Mouse (Mus musculus) yolk sac, embryonic 10.5 days (tissue): Measurements from ENCODE around the gene Sec16a.

ENCODE experiments used
- DNase-seq: peaks from one replicate; pipeline ENCODE4 v3.0.0-alpha.2; 2017; ENCODE audit warnings: low spot score

The Sec16a gene

DNA sequence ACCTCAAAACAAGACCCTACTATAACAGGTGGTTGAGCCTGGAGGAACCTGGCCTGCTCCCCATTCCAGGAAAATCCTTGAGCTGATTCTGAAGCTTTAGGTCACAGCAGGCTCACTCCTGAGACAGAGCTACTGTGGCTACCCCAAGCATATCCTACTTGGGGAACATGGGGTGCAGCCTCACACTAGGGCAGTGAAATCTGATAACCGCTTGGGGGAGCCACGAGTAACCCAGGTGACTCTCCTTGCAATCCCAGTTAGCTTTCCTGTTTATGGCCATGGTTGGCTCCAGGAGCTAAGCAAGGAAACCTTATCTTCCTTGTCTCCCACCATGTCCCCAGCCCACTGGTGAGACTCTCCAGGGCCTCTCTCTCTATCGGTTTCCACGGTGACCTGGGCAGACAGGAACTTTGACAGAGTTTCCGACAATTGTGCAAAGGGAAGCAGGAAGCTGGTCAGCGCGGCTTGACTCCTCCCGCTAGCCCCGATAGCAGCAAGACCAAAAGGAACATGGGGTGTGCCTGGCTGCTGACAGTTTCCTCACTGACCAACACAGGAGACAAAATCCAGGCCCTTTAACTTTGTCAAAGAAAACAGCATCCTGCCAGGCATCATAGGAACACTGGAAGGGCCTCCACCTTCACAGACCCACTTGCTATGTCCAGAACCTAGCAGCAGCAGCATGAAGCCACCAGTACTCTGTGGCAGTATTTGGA lies 29.9 kb upstream of the Sec16a start:
- DNase-seq = peak; percentile 42

DNA sequence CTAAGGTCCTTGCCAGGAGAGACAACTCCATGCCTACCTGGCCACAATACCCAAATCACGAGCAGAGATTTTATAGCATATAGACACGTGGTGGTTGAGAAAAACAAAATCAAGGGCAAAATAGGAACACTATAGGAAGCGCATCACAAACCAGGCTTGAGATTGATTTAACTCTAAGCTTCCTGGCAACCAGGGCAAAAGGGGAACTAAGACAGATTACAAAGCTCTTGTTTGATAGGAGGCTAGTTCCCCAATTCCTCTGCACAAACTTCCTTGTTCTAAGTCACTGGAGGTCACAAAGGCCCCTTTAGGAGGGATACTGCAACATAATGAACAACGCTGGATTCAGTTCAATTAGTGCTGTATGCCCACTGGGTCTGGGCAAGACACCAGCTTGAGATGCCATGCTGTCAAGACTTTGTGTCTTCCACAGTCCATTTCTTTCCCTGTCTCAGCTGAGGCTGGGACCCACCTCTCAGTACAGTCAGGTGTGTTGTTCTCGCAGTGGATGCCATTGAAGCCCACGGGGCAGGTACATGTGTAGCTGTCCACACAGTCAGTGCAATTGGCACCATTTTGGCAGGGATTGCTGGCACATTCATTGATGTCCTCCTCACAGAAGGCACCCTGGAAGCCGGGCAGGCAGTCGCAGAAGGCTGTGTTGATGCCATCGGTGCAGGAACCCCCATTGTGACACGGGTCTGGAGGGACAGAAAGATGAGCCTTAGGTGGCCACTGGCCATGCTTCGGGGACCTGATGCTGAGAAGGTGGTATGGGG lies 27.5 kb upstream of the Sec16a start:
- DNase-seq = no peak

DNA sequence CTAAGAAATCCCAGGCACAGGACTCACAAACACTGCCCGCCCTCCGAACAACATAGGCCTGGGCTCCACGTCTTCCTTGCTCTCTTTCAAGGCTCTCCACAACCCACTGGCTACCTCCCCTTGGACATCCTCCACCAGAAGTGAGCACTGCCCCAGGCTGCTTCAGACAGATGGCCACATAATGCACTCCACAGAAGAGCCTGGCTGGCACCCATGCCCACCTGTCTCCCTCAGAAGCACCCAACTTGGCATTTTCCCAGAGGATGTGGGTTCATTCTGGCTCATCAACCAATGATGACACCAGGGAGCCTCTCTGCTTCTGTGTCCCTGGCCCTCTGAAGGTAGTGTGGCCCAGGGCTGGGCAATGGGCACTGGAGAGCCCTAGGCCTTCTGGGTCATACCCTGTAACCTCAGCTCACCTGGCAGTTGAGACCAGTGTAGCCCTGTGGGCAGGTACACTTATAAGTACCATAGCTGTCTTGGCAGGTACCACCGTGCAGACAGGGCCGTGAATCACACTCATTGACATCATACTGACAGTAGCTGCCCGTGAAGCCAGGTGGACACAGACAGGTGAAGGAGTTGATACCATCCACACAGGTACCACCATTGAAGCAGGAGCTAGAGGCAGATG lies 26.8 kb upstream of the Sec16a start:
- DNase-seq = no peak

DNA sequence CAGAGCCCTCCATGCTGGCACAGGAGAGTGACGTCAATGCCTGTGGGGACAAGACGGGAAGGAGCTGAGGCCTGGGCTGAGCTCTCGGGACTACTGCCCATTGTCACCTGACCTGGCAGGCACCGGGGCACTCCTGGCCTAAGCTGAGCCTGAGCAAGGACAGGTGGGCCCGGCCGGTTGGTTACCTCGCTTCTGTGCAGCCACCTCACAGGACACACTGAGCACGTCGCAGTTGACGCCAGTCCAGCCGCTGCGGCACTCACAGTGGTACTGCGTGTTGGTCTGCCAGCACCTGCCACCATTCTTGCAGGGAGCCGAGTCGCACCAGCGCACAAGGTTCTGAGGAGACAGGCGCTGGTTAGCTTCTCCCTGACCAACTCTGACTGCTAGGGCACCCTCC lies 26.0 kb upstream of the Sec16a start:
- no peak for DNase-seq

DNA sequence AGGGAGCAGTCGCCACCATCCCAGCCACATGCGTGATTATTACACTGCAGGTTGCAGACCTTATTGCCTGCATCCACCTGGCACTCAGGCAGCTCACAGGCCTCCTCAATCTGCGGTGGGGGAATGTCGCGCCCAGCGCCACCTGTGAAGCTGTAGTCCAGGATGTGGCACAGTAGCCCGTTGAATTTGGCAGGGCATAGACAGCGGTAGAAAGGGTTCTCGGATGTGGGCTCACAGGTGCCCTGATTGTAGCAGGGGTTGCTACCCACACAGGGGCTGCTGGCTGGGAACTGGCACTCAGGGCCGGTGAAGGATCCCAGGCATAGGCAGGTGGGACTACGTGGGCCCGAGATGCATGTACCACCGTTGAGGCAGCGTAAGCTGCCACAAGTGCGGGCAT lies 23.4 kb upstream of the Sec16a start:
- DNase-seq = no peak

DNA sequence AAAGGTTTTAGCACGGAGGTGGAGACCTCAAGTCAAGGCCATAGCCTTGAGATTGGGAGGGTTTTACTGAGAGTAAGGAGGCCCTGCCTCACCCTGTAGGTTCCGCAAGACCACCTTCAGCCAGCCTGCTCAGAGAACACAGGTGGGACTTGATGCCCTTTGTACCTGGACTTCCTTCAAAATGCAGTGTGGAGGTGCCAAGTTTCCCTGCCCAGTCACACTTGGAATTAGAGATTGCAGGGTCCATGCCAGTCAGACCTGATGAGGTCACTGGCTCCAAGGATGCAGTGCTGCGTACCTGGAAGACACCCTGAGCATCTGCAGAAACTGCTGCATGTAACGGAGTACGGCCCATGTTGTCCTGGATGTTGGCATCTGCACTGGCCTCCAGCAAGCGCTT lies 18.4 kb upstream of the Sec16a start:
- no peak for DNase-seq

DNA sequence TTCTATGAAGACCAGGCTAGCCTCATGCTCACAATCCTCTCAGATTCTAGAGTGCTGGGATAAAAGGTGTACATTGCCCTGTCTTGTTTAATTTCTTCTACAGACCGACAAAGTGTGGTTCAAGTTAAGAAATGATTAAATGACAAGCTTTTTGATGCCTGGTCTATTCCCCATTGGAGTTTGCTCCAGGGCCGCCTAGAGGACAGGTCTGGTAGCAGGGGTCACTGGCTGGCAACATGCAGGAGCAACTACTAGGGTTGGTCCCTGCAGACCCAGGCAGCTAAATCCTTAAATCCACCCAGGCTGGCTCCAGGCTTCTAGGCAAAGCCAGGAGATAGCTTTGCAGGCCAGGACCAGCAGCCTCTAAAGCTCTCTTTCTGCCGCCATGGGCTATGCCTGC lies 18.0 kb upstream of the Sec16a start:
- DNase-seq = no peak

DNA sequence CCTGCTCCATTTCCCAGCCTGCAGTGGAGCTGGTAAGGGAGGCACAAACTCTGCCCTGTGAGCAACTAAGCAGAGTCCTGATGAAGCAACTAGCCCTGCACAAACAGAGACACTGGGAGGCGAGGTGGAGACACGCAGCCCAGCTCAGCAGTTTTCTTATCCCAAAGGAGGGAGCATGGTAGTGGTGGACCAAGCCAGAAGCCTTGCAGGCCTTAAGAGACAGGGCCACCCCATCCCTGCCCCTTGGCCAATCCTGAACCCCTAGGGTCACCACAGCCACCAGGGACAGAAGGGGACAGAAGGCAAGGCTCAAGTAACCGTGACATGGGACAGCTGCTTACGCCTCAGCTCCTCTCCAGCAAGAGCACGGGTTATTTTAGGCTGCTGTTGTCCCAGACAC lies 16.7 kb upstream of the Sec16a start:
- peak; percentile 64 for DNase-seq

DNA sequence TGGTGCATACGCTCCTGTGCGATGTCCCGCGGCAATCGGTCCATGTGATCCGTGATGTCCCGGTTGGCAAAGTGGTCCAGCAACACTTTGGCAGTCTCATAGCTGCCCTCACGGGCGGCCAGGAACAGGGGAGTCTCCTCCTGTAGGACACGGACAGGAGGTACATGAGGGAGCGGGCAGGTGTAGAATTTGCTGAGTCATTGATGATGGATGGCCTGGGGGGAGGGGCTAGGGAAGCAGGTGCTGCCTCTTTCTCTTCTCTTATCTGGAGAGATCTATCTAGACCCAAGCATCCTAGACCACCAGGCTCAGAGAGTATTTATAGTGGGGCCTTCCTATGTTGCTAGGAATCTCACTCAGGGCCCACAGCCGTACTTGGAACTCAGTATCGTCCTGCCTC lies 15.8 kb upstream of the Sec16a start:
- no peak for DNase-seq

DNA sequence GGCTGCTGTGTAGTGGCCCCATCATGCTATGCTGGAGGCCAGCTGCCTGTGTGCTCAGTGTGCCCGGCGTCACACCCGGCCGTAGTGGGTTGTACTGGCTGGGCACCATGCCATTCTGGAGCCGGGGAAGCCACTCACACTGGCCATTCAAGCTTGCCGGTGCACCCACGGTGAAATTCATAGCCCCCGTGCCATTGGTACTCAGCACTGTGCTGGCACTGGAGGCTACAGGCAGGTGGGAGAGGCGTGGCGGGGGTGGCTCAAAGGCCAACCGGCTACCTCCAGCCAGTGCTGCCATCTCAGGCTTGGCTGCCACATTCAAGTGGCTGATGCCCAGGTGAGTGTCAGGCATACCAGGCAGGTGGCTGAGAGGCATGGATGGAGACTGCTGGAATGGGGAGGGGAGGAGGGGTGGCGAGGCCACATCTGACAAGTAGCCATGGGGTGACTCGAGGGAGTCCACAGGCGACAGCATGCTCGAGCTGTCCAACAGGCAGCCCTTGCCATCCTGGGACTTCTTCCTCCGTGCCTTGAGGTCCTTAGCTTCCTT lies 15.2 kb upstream of the Sec16a start:
- no peak for DNase-seq

DNA sequence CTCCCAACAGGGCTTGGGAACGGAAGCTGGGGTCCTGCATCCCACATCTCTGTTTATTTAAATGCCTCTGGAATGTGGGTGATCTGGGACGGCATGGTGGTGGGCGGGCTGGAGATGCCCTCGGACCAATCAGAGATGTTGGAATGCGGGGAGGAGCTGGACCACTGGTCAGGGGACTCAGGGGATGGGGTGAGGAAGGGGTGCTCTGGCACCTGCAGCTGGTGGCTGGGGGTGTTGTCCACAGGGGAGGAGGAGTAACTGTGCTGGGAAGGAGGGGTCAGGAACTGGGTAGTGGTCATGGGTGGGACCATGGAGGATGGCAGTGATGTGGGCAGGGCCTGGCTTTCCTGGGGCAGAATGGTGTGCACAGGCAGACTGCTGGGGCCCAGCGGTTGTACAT lies 14.5 kb upstream of the Sec16a start:
- peak; percentile 80 for DNase-seq

DNA sequence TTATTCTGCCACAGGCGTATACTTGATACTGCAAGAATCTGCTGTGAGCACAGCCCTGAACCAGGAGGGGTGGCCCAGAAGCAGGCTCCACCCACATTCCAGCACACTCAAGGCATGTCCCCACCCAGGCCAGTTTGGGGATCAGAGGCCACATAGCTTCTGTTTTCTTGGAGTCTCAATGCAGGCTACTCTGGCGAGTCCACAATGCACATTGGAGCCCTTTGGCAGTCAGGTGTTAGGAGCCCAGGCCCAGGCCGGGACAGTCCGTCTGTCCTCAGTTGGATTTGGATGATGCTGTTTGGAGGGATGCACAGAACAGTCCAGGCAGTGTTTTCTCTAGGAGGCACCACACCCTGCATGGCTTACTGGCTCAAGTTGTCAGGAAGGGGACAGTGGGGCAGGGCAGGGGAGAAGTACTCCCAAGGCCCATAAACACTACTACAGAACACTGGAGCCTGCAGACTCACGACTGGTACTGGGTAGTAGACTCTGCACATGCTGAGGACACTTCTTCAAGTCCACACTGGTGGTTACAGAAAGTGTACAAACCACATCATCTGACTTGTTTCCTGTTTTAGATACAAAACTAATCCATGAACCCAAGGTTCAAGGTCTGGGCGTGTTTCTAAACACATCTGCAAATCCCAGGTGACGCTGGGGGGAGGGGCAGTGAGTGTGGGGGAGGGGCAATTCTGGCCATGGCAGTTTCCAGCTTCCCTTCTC lies 13.5 kb upstream of the Sec16a start:
- DNase-seq = peak; percentile 82

DNA sequence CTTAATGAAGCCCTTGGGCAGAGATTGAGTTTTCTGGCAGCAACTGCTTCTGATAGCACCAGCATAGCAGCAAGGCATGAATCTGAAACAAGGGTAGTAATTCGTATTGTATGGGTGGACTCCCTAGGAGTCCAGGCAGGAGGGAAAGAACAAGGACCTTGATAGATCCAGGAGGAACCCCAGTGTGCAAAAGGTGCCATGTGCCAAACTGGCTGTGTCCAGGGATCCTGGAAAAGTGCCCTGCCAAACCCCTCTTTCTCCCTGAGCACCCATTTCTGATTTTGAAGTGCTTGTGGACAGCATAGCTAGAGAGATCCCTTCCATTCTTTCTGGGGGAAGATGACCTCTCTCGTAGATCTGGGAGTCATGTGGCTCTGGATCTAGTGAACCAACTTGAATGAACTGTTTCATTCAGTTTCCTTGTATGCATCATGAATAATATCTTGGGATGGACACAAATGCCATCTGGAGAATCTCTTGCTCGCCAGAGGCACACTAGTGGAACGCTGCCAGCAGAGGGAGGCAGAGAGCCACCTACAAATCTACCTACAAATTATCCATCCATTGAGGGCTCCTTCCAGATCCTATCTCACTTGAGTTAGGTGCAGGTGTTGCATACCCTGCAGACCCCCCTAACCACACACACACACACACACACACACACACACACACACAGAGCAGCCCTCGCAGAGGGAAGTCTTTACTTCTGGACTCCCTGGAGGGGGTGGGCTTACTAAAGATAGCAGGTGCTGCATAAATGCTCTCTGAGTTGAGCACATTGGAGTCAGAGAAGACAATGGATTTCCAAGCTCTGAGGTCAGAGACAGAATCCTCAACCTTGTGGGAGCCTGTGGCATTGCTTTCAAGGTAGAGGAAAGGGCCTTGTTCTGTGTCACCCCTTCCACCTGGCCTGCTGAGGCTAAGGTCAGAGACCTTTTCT lies 4.4 kb upstream of the Sec16a start:
- DNase-seq = peak; percentile 51

DNA sequence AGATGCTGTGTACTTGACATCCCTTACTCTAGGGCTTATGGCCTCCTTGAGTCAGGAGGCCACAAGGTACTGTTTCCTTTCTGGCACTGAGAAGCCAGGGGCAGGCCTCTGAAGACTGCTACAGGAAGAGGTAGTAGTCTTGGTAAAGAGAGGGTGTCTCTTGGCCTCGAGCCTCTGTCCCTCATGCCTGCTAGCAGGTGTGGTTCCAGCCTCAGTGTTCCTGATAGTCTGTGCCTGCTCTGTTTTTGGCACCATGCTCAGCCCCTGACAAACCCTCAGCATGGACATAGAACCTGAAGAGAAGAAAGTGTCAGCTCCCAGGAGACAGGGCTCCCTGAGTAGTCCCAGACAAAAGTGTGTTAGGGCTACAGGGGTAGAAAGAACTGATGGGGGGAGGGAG lies 2.4 kb upstream of the Sec16a start:
- no peak for DNase-seq

DNA sequence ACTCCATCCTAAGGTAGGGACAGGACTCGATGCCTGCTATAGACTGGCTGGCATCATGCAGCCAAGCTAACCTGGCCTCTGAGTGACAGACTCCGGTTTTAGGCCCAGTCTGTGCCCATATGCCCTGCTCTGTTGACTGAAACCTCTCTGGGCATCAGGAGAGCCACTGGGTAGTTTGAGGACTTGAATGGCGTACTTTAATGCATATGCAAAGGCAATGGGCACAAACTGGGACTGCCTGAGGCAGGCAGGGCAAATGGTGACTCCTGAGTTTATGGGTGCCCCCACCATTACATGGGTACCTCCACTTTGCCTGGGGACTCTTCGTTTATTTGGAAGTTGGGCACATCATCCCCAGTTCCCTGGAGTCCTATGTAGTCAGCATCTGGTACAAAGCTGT lies 1.7 kb upstream of the Sec16a start:
- DNase-seq = no peak

DNA sequence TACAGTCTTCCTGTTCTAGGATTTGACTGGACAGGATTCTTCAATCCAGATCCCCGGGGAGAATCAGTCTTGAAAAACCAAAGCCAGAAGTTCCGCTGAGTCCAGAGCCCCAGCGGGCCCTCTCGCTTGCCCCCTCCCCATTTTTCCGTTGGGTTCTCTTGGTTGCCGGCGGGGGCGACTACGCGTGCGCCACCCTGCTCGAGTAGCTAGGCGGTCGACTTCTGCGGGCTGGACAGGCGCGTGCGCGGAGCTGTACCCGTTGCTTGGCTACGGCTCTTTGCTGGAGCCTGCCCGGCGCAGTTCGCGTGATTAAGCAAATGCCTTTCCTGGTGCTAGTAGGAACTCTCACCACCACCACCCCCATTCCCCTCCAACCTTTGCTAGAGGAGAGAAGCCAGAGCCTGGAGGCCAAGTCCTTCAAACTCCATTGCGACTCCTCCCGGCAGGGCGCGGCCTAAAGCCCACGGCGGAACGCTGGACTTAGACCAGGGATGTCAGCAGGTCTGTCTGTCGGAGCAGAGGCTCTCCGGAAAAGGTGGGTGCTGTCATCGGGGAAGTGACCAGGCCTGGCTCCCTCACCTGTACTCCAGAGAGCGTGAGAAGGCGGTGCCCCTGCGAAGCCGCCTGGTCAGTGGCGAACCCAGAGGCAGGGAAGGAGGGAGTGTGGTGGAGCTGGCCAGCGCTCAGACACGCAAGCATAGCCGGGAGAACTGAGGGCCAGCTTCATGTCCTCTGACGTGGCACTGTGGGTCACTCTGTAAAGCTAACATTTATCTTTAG lies 840 bp upstream of the Sec16a start:
- peak; percentile 97 for DNase-seq

DNA sequence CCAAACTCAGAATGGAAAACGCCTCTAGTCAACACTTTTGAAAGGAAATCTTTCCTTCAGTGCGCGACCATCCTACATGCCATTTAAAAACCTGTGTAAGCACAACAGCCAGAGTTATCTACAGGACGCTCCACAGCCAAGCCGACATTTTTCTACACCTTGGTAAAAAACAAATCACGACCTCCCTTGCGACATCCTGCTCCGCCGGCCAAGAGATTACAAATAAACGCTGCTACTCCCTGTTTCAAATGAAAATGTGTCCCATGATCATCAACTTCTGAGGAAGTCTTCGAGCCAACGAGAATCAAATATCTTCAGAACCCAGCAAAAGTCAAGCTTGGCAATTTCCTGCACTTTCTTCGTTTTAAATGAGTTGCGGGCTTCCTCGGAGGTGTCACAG lies 648 bp downstream of the Sec16a start:
- no peak for DNase-seq

DNA sequence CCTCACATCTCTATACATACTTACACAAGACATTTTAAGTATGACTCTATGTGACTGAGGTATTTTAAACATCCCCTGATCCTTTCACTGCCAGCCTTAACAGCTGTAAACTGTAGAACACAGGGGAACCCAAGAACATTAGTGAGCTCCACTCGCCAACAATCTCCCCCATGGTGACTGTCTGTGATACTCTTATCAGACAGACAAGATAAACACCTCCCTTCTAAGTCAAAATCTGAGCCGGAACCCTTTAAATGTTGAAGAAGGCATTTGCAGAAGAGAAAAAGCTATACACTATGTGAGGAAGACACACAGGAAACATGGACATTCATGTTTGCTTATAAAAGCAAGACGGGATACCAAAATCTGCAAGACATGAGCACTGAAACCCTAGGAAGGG lies 1.1 kb downstream of the Sec16a start:
- no peak for DNase-seq

DNA sequence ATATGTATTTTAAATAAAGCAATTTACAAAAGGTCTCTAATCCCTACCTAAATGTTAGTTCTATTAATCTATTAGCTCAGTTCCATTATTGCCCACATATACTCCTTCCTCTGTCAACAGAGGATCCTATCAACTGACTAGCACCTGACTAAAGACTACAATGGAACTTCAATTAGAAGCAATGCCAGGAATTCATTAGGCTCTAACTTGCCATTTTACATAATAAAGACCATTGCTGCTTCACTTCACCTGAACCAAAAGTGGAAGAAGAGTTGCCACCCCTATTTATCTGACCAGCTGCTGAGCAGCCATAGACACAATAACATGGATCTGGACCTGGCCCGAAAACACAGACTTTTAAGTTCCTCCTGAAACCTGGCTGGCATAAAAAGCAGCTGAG lies 2.2 kb downstream of the Sec16a start:
- no peak for DNase-seq

DNA sequence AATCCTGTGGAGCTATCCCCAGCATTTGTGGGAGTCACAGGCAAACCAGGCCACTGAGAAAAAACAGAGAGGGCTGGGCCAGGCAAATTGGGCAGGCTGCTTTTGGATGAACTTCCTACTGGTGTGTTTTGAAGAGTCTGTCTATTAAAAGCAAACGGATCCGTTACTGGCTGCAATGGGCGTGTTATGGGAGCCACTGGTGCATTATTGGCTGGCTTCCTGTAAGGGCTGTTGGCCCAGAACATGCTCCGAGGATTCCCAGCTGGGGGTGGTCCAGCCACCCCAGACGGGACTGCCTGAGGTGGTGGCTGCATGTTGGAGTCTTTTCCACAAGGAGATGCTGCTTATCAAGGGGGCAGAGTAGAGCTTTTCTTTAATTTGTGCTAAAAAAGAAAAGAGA lies 3.3 kb downstream of the Sec16a start:
- no peak for DNase-seq
